Mouse (Mus musculus) liver, postnatal 0 days (tissue): ENCODE measurements around the gene Nagk. TPM values are rescaled to one million over a fixed set of nuclear protein-coding genes. Genes with fewer than 3 reads are reported as not detected.

Source experiments
- ATAC-seq: fragments of 200-750 bp; cut with Nextera tagmentation; 2 replicates; pipeline ENCODE4 v1.8.0; 2017; ENCODE audit warnings: mild to moderate bottlenecking, moderate library complexity
- DNase-seq: peaks from one replicate; pipeline ENCODE4 v3.0.0-alpha.2; 2016
- H3K27ac ChIP-seq: fragments of 300-500 bp; sonication (generic); 2 replicates; pipeline ENCODE4 v1.5.1; 2014; ENCODE audit warnings: antibody characterized with exemption, moderate library complexity, mild to moderate bottlenecking, low read depth
- H3K27me3 ChIP-seq: fragments of 300-500 bp; sonication (generic); 2 replicates; pipeline ENCODE4 v1.6.1; 2014; ENCODE audit warnings: low read length, control low read depth, mixed read lengths; ENCODE audit not compliant: insufficient read depth
- H3K36me3 ChIP-seq: fragments of 300-500 bp; sonication (generic); replicated peaks from 2 replicates; pipeline ENCODE4 v1.6.1; 2014; ENCODE audit warnings: mild to moderate bottlenecking, control low read depth, low read length, moderate library complexity, mixed read lengths; ENCODE audit not compliant: insufficient read depth
- H3K4me1 ChIP-seq: fragments of 300-500 bp; sonication (generic); 2 replicates; pipeline ENCODE4 v1.6.1; 2014; ENCODE audit warnings: antibody characterized with exemption, mild to moderate bottlenecking, control low read depth; ENCODE audit not compliant: insufficient read depth
- H3K4me2 ChIP-seq: fragments of 300-500 bp; sonication (generic); 2 replicates; pipeline ENCODE4 v1.6.1; 2014; ENCODE audit warnings: low read depth, mild to moderate bottlenecking, low read length, moderate library complexity, mixed read lengths
- H3K4me3 ChIP-seq: fragments of 300-500 bp; sonication (generic); 2 replicates; pipeline ENCODE4 v1.5.1; 2014; ENCODE audit warnings: low read depth, low read length
- H3K9ac ChIP-seq: fragments of 300-500 bp; sonication (generic); replicated peaks from 2 replicates; pipeline ENCODE4 v1.6.1; 2014; ENCODE audit warnings: mild to moderate bottlenecking, moderate library complexity
- H3K9me3 ChIP-seq: fragments of 300-500 bp; sonication (generic); 2 replicates; pipeline ENCODE4 v1.6.1; 2016; ENCODE audit warnings: mild to moderate bottlenecking, control low read depth, low read length, mixed read lengths
- CTCF ChIP-seq: sonication (generic); IDR thresholded peaks from 2 replicates; pipeline ENCODE4 v1.5.1; 2016; ENCODE audit warnings: antibody characterized with exemption, low read depth
- EP300 ChIP-seq: IDR thresholded peaks from 2 replicates; pipeline ENCODE4 v1.6.1; 2016; ENCODE audit warnings: antibody characterized with exemption, low read depth, mild to moderate bottlenecking
- WGBS: fragments of 180-500 bp; shearing (Covaris S2); extraction: QIAGEN DNeasy Blood & Tissue Kit; methylation state at CpG from one replicate; pipeline ENCODE4 v1.1.7; 2014; ENCODE audit not compliant: insufficient replicate concordance; 5-methylcytosine and 5-hydroxymethylcytosine counted together
- polyA plus RNA-seq: library from polyadenylated mRNA; unstranded; fragments of >200 nt; fragmentation: Nextera tagmentation; extraction: Ambion mirVana; gene quantifications from 2 replicates; pipeline ENCODE4 v1.2.1, GENCODE M21; 2015

Nagk gene
- polyA plus RNA-seq, 1 experiment from 2014 or later: 20.9 TPM

DNA sequence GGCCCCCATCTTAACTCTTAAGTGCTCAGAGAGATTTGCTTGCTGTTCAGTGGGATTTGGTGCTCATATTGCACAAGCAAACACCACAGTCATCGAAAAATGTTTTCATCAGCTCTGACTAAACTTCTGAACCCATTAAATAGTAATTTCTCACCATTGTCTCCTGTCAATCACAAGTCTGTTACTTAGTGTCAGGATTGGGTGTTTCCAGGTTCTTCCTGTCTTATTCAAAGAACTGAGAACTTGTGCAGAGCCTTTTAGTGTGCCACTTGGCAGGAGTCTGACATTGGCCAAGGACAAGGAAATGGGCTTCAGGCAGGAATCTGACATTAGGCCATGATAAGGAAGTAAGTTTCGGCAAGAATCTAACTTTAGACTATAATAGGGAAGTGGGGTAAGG is 43.3 kb downstream of the Nagk start:
- H3K9me3 ChIP-seq: no peaks in the 10 kb centered on the region
- DNase-seq: no peak
- H3K27ac ChIP-seq: no peak overlapping the region
- no peak overlapping the region for H3K4me2 ChIP-seq
- H3K4me3 ChIP-seq: no peak overlapping the region
- ATAC-seq: no peak
- 57% methylated on average over 2 of the region's 2 CpGs for WGBS
- no peaks in the 10 kb centered on the region for H3K27me3 ChIP-seq
- no peak overlapping the region for H3K9ac ChIP-seq
- no peak for TF ChIP-seq EP300
- no peak for TF ChIP-seq CTCF
- H3K36me3 ChIP-seq: no peaks in the 10 kb centered on the region
- H3K4me1 ChIP-seq: no peaks in the 10 kb centered on the region

- Histone ChIP-seq H3K27ac (no peak overlapping the region), H3K36me3 (no peaks in the 10 kb centered on the region), H3K9ac (no peak overlapping the region), H3K4me3 (no peak overlapping the region), H3K27me3 (no peaks in the 10 kb centered on the region), H3K9me3 (no peaks in the 10 kb centered on the region), H3K4me1 (no peaks in the 10 kb centered on the region), H3K4me2 (no peak overlapping the region)
- no peak for DNase-seq
- TF ChIP-seq CTCF: no peak
- TF ChIP-seq EP300: no peak
- 78% methylated on average over 6 of the region's 6 CpGs for WGBS
- no peak for ATAC-seq
Observed at GRCm38 (mm10) chr6:83840086-83840485, 45.3 kb downstream of the Nagk start.

- WGBS: 59% methylated on average over 10 of the region's 10 CpGs
- Histone ChIP-seq H3K4me2 (no peak overlapping the region), H3K9me3 (no peaks in the 10 kb centered on the region), H3K36me3 (no peaks in the 10 kb centered on the region), H3K27me3 (no peaks in the 10 kb centered on the region), H3K9ac (no peak overlapping the region), H3K27ac (no peak overlapping the region), H3K4me1 (no peaks in the 10 kb centered on the region), H3K4me3 (no peak overlapping the region)
- ATAC-seq (no peak), DNase-seq (no peak)
- TF ChIP-seq CTCF: no peak
- no peak for TF ChIP-seq EP300
Observed at GRCm38 (mm10) chr6:83844913-83845312, 50.1 kb downstream of the Nagk start.

GRCm38 (mm10) chr6:83846141-83846540 is 51.4 kb downstream of the Nagk start:
- no peak for TF ChIP-seq EP300
- TF ChIP-seq CTCF: no peak
- H3K9ac ChIP-seq: no peak overlapping the region
- ATAC-seq (no peak), DNase-seq (no peak)
- H3K9me3 ChIP-seq: no peaks in the 10 kb centered on the region
- no peaks in the 10 kb centered on the region for H3K36me3 ChIP-seq
- 85% methylated on average over 2 of the region's 2 CpGs for WGBS
- H3K4me2 ChIP-seq: no peak overlapping the region
- no peaks in the 10 kb centered on the region for H3K27me3 ChIP-seq
- no peak overlapping the region for H3K4me3 ChIP-seq
- H3K27ac ChIP-seq: no peak overlapping the region
- no peaks in the 10 kb centered on the region for H3K4me1 ChIP-seq

- Histone ChIP-seq H3K4me1 (no peaks in the 10 kb centered on the region), H3K4me3 (no peak overlapping the region), H3K9me3 (no peaks in the 10 kb centered on the region), H3K27ac (no peak overlapping the region), H3K27me3 (no peaks in the 10 kb centered on the region), H3K9ac (no peak overlapping the region), H3K4me2 (no peak overlapping the region), H3K36me3 (no peaks in the 10 kb centered on the region)
- TF ChIP-seq CTCF (no peak), EP300 (no peak)
- no peak for ATAC-seq
- no peak for DNase-seq
- 78% methylated on average over 2 of the region's 2 CpGs for WGBS
Observed at GRCm38 (mm10) chr6:83849446-83849845, 54.7 kb downstream of the Nagk start.

Other genes with a start within 250 kb of the Nagk start
- gene Stambp, start 222.3 kb upstream of the Nagk start, polyA plus RNA-seq: 8.6 and 9.1 TPM in 2 replicates
- gene Clec4f, start 138.8 kb upstream of the Nagk start, polyA plus RNA-seq: 72.5 and 75.0 TPM in 2 replicates
- gene Cd207, start 117.1 kb upstream of the Nagk start, polyA plus RNA-seq: 1.3 and 1.6 TPM in 2 replicates
- gene Vax2, start 83.7 kb upstream of the Nagk start, polyA plus RNA-seq: not detected in 2 replicates
- not detected in 2 replicates for gene Atp6v1b1, start 52.0 kb upstream of the Nagk start, polyA plus RNA-seq
- not detected in 2 replicates for gene Ankrd53, start 32.3 kb upstream of the Nagk start, polyA plus RNA-seq
- 68.3 and 74.9 TPM in 2 replicates for gene Tex261, start 19.2 kb upstream of the Nagk start, polyA plus RNA-seq
- gene Paip2b, start 36.8 kb downstream of the Nagk start, polyA plus RNA-seq: 2.9 and 3.7 TPM in 2 replicates
- gene Zfp638, start 72.1 kb downstream of the Nagk start, polyA plus RNA-seq: 12.0 and 12.5 TPM in 2 replicates
- 2.0 and 2.7 TPM in 2 replicates for gene Dysf, start 213.6 kb downstream of the Nagk start, polyA plus RNA-seq